Mouse (Mus musculus) heart, embryonic 13.5 days (tissue): Measurements from ENCODE around the gene Phf14. TPM values are rescaled to one million over a fixed set of nuclear protein-coding genes. Genes with fewer than 3 reads are reported as not detected.
"Not testable (repeated sequence)": the region's sequence is repeated elsewhere in the genome, so short reads cannot be mapped to it uniquely, and the experiment has no call there.

Source experiments
- ATAC-seq: fragments of 200-750 bp; cut with Nextera tagmentation; 2 replicates; pipeline ENCODE4 v1.8.0; 2017; ENCODE audit warnings: moderate TSS enrichment; ENCODE audit not compliant: insufficient number of reproducible peaks, low FRiP score, low TSS enrichment; ENCODE audit errors: extremely low read depth
- H3K27ac ChIP-seq: fragments of 300-500 bp; sonication (generic); replicated peaks from 2 replicates; pipeline ENCODE4 v1.5.1; 2015; ENCODE audit warnings: moderate library complexity, mild to moderate bottlenecking, inconsistent platforms
- H3K27me3 ChIP-seq: fragments of 300-500 bp; sonication (generic); replicated peaks from 2 replicates; pipeline ENCODE4 v1.6.1; 2015; ENCODE audit warnings: mild to moderate bottlenecking, inconsistent platforms
- H3K36me3 ChIP-seq: fragments of 300-500 bp; sonication (generic); 2 replicates; pipeline ENCODE4 v1.6.1; 2015; ENCODE audit warnings: mild to moderate bottlenecking, inconsistent platforms
- H3K4me1 ChIP-seq: fragments of 300-500 bp; sonication (generic); 2 replicates; pipeline ENCODE4 v1.6.1; 2015; ENCODE audit warnings: inconsistent platforms
- H3K4me2 ChIP-seq: fragments of 300-500 bp; sonication (generic); 2 replicates; pipeline ENCODE4 v1.6.1; 2015; ENCODE audit warnings: inconsistent platforms, mild to moderate bottlenecking, moderate library complexity
- H3K4me3 ChIP-seq: fragments of 300-500 bp; sonication (generic); 2 replicates; pipeline ENCODE4 v1.5.1; 2015; ENCODE audit warnings: moderate library complexity, mild to moderate bottlenecking, inconsistent platforms
- H3K9ac ChIP-seq: fragments of 300-500 bp; sonication (generic); 2 replicates; pipeline ENCODE4 v1.6.1; 2015; ENCODE audit warnings: inconsistent platforms, mild to moderate bottlenecking, moderate library complexity
- H3K9me3 ChIP-seq: fragments of 300-500 bp; sonication (generic); 2 replicates; pipeline ENCODE4 v1.6.1; 2016; ENCODE audit warnings: inconsistent platforms
- WGBS: fragments of 180-500 bp; shearing (Covaris S2); methylation state at CpG from one replicate; pipeline ENCODE4 v1.1.7; 2015; ENCODE audit warnings: mixed read lengths; 5-methylcytosine and 5-hydroxymethylcytosine counted together
- polyA plus RNA-seq: library from polyadenylated mRNA; unstranded; fragments of >200 nt; fragmentation: Nextera tagmentation; extraction: Ambion mirVana; gene quantifications from 2 replicates; pipeline ENCODE4 v1.2.1, GENCODE M21; 2015

The Phf14 gene
- polyA plus RNA-seq, 1 experiment from 2014 or later: 39.0 TPM

GRCm38 (mm10) chr6:12126601-12127000, 219.0 kb downstream of the Phf14 start:
- H3K27ac ChIP-seq, H3K36me3 ChIP-seq, H3K4me3 ChIP-seq, H3K27me3 ChIP-seq, H3K9me3 ChIP-seq, H3K9ac ChIP-seq, ATAC-seq, H3K4me1 ChIP-seq, H3K4me2 ChIP-seq: not testable (repeated sequence)
- 43% methylated on average over 7 of the region's 7 CpGs for WGBS

GRCm38 (mm10) chr6:12127287-12127686, 219.7 kb downstream of the Phf14 start:
- H3K9me3 ChIP-seq: no peaks in the 10 kb centered on the region
- H3K4me3 ChIP-seq: no peak overlapping the region
- no peak for ATAC-seq
- H3K27ac ChIP-seq: no peak overlapping the region
- no peak overlapping the region for H3K9ac ChIP-seq
- 72% methylated on average over 4 of the region's 4 CpGs for WGBS
- no peak overlapping the region for H3K4me2 ChIP-seq
- no peaks in the 10 kb centered on the region for H3K27me3 ChIP-seq
- H3K4me1 ChIP-seq: no peaks in the 10 kb centered on the region
- no peaks in the 10 kb centered on the region for H3K36me3 ChIP-seq

Other genes with a start within 250 kb of the Phf14 start
- 1,406 and 1,576 TPM in 2 replicates for gene Ndufa4, start 312 bp upstream of the Phf14 start, polyA plus RNA-seq